Mouse (Mus musculus): ENCODE measurements around the gene Pdf.
A peak's percentile ranks its signal among the peaks of the same experiment; 100 is the strongest.
"Not testable (repeated sequence)": the region's sequence is repeated elsewhere in the genome, so short reads cannot be mapped to it uniquely, and the experiment has no call there.

Pdf gene

DNA sequence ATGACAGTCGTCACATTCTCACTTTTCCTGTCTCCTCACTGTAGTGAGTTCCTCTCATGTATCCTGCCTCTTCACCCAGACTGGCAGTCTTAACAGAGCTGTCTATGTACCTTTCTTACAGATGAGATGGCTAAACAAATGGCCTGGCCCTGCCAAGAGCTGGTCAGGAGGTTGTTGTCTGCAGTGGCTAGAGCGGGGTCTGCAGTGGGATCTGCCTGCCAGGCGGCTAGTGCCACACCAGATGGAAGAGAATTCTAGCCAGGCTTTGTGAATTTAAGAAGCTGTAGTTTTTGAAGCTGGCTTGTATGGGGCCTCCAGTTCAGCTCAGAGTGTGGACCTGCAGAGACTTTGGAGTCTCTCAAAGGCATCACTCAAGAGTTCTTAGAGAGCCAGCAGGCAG lies 12.8 kb downstream of the Pdf start:
- DNase-seq = no peak

DNA sequence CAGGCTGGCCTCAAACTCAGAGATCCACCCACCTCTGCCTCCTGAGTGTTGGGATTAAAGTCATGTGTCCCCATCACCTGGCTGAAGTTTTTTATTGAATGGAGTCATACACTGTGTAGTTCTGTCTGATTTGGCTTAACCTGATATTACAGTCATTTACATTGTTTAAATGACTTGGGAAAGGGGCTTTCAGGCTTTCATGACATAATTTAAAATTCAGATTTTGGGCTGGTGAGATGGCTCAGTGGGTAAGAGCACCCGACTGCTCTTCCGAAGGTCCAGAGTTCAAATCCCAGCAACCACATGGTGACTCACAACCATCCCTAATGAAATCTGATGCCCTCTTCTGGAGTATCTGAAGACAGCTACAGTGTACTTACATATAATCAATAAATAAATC lies 14.8 kb downstream of the Pdf start:
- DNase-seq = not testable (repeated sequence)

DNA sequence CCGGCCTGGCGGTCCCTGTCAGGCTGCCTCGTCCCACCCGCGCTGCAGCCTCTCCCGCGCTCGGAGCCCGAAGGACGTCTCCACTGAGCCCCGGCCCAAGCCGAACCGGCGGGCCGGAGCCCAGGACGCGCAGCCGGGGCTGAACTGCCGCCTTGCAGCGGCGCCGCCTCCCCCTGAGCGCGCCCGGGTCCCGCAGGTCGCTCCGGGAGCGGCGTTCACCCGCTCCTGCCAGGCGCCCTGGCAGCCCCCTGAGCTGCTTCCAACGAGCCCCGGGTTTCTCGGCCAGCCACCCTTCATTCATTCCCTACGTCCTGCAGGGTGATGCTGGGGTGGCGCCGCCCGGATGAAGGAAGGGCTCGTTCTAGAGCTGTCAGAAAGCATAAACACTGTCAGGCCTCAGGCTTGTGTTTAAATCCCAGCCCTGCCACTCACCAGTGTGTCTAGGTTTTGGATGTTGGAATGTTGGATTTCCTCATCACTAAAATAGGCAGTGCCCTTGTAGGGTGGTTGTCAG lies 16.8 kb downstream of the Pdf start:
- DNase-seq = no peak

DNA sequence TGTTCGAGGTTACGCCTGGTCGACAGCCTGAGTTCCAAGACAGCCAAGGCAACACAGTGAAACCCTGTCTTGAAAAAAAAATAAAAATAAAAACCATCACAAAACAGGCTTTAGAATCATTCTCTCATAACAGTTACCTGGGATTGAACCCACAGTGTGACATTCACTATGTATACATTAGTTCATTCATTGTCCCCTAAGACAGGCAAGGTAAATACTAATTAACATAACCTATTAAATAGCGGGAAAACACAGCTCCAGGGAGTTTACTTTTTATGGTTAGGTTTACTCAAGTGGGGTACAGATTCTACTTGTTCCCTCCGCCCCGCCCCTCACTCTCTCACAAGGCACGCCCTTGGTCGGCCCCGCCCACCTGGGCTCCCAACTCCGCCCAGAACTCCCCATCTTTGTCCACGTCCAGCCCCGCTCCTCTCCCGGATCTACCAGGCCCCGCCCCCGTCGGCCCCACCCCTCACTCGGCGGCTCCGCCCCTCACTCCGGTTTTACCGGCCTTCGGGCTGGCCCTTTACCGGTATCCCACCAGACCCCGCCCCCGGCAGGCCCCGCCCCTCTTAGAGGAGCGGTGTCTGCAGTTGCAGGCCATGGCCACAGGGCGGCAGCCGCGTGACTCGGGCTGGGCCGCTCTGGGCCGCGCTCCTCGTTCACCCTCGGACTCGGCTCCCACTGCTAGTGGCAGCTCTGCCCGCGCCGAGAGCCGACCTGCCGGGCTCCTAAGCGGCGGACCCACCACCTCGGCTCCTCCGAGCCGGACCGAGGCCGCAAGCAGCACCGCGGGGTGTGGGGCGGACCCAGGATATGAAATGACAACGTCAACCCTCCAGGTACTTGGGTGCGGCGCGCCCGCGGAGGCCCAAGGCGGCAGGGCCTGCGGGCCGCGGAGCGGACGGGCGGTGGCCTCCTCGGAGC lies 17.5 kb downstream of the Pdf start, which contains the start of gene Vps4a:
Gene Vps4a (plus strand): TSS at position 573 of the 927 bp plus-strand sequence.
- peak; percentile 93 to 99 for DNase-seq

DNA sequence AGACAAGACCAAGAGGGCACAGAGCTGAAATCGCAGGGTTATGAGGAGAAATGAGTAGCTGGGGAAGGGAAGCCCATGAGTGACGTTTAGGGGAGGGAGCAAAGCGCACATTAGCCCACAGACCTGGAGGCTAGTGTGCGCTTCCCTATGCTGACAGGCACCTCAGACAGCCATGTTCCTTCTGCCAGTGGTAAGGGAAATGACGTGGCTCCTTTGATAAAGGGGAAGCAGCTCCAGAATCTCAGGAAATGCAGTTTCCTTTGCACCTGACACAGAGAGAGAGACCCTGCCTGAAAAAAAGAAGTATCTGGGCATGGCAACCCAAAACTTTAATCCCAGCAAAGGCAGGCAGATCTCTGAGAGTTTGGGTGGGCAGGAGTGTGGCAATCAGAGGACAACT lies 18.4 kb downstream of the Pdf start:
- no peak for DNase-seq

- DNase-seq = no peak
These were observed 19.1 kb downstream of the Pdf start for GRCm38 (mm10) chr8:107029310-107029709.

GRCm38 (mm10) chr8:107023479-107023878 lies 24.9 kb downstream of the Pdf start:
- no peak for DNase-seq

- DNase-seq = no peak
These were observed 33.5 kb downstream of the Pdf start for GRCm38 (mm10) chr8:107014915-107015314.

- DNase-seq = no peak
These were observed 35.7 kb downstream of the Pdf start for GRCm38 (mm10) chr8:107012666-107013065.

GRCm38 (mm10) chr8:107007795-107008194 lies 40.6 kb downstream of the Pdf start:
- no peak for DNase-seq

GRCm38 (mm10) chr8:107002532-107002931 lies 45.9 kb downstream of the Pdf start:
- DNase-seq = peak; percentile 71 to 88

DNA sequence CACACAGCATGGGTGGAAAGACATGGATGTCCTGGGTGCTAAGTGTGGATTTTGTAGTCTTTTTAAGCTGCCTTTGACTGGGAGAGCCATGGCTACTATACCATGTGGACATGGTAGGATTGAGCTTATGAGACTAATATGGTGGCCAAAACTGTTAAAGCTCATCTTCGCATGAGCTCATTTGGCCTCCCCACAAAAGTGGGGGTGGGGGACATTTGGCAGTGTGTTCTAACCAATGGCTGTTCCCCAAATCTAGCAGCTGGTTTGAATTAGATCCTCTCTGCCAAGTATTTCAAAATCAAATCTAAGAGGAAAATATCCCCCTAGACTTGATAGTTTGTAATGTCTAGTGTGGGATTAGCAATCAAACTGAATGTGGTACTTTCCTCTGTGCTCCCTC lies 49.3 kb downstream of the Pdf start:
- no peak for DNase-seq

DNA sequence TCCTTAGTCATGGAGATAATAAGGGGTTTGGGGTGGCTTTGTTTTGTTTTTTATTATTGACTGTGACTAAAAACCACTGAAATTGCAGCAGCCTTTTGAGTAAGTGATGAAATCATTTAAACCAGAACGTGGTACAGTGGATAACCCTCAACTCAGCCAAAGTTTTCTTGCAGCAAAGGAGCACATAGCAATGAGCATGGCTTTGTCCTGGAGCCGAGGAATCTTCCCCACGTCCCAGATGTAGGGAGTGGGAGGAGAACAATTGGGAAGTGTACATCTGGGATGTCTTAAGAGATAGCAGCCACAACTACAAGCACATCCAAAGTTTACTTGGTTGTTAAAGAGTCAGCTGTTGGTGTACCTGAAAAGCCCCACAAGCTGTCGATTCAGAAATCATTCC lies 51.0 kb downstream of the Pdf start:
- DNase-seq = no peak

- not testable (repeated sequence) for DNase-seq
These were observed 52.1 kb downstream of the Pdf start for GRCm38 (mm10) chr8:106996339-106996738.

All from spleen, adult 18-20 months (tissue).